Mouse (Mus musculus): ENCODE data around the gene Rwdd2b.

Rwdd2b gene

GRCm38 (mm10) chr16:87420662-87421061 is 19.7 kb downstream of the Rwdd2b start:
- DNase-seq (ENCODE audit: low read depth, low spot score), result no peak

- DNase-seq (ENCODE audit: low read depth, low spot score), result no peak
These were observed 35.4 kb downstream of the Rwdd2b start for GRCm38 (mm10) chr16:87405001-87405400.

GRCm38 (mm10) chr16:87393813-87394548 is 46.4 kb downstream of the Rwdd2b start:
- peak; percentile 66 for DNase-seq (ENCODE audit: low read depth, low spot score)

- no peak for DNase-seq (ENCODE audit: low read depth, low spot score)
These were observed 52.9 kb downstream of the Rwdd2b start for GRCm38 (mm10) chr16:87387444-87387977.

- DNase-seq (ENCODE audit: low read depth, low spot score), result no peak
These were observed 56.0 kb downstream of the Rwdd2b start for GRCm38 (mm10) chr16:87384366-87384765.
